24 mouse cellular contexts compared by ENCODE assay signal in the genomic region with DNA sequence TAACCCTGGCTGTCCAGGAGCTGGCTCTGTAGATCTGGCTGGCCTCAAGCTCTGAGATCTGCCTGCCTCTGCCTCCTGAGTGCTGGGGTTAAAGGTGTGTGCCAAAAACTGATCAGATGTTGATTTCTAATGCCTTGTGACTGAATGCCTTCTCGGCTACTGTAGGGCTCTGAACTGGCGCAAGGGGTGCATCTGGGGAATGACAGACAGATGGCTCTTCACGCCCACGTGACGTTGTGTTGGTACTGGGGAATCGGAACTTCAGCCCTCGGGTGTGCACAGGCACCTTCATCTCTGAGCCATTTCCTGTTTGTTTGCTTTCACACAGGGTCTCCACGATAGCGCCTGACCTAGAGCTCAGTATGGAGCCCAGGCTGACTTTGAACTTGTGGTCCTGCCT.
"Had no signal": no experiment of that assay in that cellular context is flagged by ENCODE, and none has a peak within 500 bp of the region (broad histone marks: within the 10 kb centered on the region; RNA-seq: fewer than 3 reads in every experiment).

No protein-coding gene starts in this region.

- H3K4me2 ChIP-seq: lung, embryonic 15.5 days; midbrain, embryonic 11.5 days; midbrain, embryonic 13.5 days; midbrain, embryonic 15.5 days; neural tube, embryonic 13.5 days; neural tube, embryonic 15.5 days; stomach, embryonic 15.5 days had no signal

- DNase-seq: liver, postnatal 0 days; lung, adult 2 months; lung, postnatal 14 days; lung, postnatal 36 days; retina, postnatal 1 day; right cerebral cortex, adult 18-20 months; right cerebral cortex, postnatal 25 days; right cerebral cortex, postnatal 4 days; spleen, adult 18-20 months; thymus, adult 2 months; thymus, postnatal 25 days; thymus, postnatal 4 days had no signal

- H3K27me3 ChIP-seq: lung, embryonic 15.5 days; megakaryocyte, embryonic 14.5 days; midbrain, embryonic 13.5 days; midbrain, embryonic 15.5 days; neural tube, embryonic 13.5 days; neural tube, embryonic 15.5 days; stomach, embryonic 15.5 days had no signal

- H3K9ac ChIP-seq: liver, postnatal 0 days; lung, embryonic 15.5 days; midbrain, embryonic 13.5 days; midbrain, embryonic 15.5 days; neural tube, embryonic 13.5 days; neural tube, embryonic 15.5 days; stomach, embryonic 15.5 days had no signal

- H3K4me1 ChIP-seq: lung, embryonic 15.5 days; neural tube, embryonic 15.5 days had no signal

- ATAC-seq: liver, postnatal 0 days; lung, postnatal 0 days; midbrain, embryonic 13.5 days; midbrain, embryonic 15.5 days had no signal

- H3K4me3 ChIP-seq: lung, embryonic 15.5 days; megakaryocyte, embryonic 14.5 days; midbrain, embryonic 13.5 days; midbrain, embryonic 15.5 days; myocyte; neural tube, embryonic 13.5 days; neural tube, embryonic 15.5 days; stomach, embryonic 15.5 days had no signal

- H3K27ac ChIP-seq: lung, embryonic 15.5 days; macrophage; midbrain, embryonic 13.5 days; midbrain, embryonic 15.5 days; neural tube, embryonic 13.5 days; neural tube, embryonic 15.5 days; stomach, embryonic 15.5 days; stomach, postnatal 0 days had no signal

- H3K9me3 ChIP-seq: lung, embryonic 15.5 days; megakaryocyte, embryonic 14.5 days; midbrain, embryonic 13.5 days; midbrain, embryonic 15.5 days; neural tube, embryonic 13.5 days; neural tube, embryonic 15.5 days; stomach, embryonic 15.5 days had no signal

- H3K36me3 ChIP-seq: lung, embryonic 15.5 days; midbrain, embryonic 13.5 days; midbrain, embryonic 15.5 days; neural tube, embryonic 13.5 days; neural tube, embryonic 15.5 days; stomach, embryonic 15.5 days had no signal
